Mouse (Mus musculus) spleen, adult 2 months (tissue): ENCODE results near the gene Tmem230.

ENCODE experiments used
- CTCF ChIP-seq: fragments of 200-500 bp; IDR thresholded peaks from 2 replicates; pipeline ENCODE4 v1.5.1; 2011; ENCODE audit warnings: mild to moderate bottlenecking, inconsistent platforms; ENCODE audit not compliant: insufficient read depth, insufficient read length, insufficient replicate concordance; ENCODE audit errors: extremely low read depth
- POLR2A ChIP-seq: fragments of 200-500 bp; IDR thresholded peaks from 2 replicates; pipeline ENCODE4 v1.6.1; 2011; ENCODE audit warnings: low read depth, low read length, inconsistent platforms

- TF ChIP-seq CTCF, result no peak
- no peak for TF ChIP-seq POLR2A
Measured at GRCm38 (mm10) chr2:132282453-132283174, 35.0 kb upstream of the Tmem230 start.
